Mouse (Mus musculus) bone marrow, adult 2 months (tissue): ENCODE data around the gene Dmpk.

Experiments
- CTCF ChIP-seq: fragments of 200-500 bp; IDR thresholded peaks from 2 replicates; pipeline ENCODE4 v1.5.1; 2011; ENCODE audit warnings: low read length, control low read depth; ENCODE audit not compliant: control insufficient read depth, insufficient read depth
- POLR2A ChIP-seq: fragments of 200-500 bp; IDR thresholded peaks from 2 replicates; pipeline ENCODE4 v1.6.1; 2011; ENCODE audit warnings: low read depth, mild to moderate bottlenecking, control low read depth, low read length, borderline replicate concordance; ENCODE audit not compliant: control insufficient read depth

GRCm38 (mm10) chr7:19082171-19082570, 1.5 kb upstream of the Dmpk start:
- TF ChIP-seq CTCF, result no peak
- TF ChIP-seq POLR2A, result no peak
